Mouse (Mus musculus): ENCODE results near the gene Art5. TPM values are rescaled to one million over a fixed set of nuclear protein-coding genes. Genes with fewer than 3 reads are reported as not detected.

The Art5 gene
- 3.7 to 5.7 TPM (median 4.3 TPM) in 4 replicates for total RNA-seq (2023; ENCODE audit: inconsistent age)

DNA sequence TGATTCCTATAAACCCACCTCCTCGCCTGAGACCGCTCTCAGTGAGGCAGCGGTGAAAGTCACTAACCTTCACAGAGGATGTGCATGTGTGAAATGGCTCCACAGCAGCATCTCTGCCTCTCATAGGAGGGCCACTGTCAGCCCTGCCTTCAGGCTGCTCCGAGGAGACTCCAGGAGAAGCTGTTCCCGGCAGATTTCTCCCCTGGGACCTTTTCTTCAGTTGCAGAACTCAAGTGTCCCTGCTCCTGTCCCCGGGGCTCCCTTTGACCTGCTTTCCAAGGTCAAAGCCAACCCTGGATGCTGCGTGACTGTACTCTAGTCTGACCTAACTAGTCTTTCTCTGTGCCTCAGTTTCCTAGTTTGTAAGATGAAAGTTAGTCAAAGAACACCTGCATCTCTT, at the start of gene Art5:
Gene Art5 (minus strand): TSS at position 319 of the 400 bp plus-strand sequence.

DNA sequence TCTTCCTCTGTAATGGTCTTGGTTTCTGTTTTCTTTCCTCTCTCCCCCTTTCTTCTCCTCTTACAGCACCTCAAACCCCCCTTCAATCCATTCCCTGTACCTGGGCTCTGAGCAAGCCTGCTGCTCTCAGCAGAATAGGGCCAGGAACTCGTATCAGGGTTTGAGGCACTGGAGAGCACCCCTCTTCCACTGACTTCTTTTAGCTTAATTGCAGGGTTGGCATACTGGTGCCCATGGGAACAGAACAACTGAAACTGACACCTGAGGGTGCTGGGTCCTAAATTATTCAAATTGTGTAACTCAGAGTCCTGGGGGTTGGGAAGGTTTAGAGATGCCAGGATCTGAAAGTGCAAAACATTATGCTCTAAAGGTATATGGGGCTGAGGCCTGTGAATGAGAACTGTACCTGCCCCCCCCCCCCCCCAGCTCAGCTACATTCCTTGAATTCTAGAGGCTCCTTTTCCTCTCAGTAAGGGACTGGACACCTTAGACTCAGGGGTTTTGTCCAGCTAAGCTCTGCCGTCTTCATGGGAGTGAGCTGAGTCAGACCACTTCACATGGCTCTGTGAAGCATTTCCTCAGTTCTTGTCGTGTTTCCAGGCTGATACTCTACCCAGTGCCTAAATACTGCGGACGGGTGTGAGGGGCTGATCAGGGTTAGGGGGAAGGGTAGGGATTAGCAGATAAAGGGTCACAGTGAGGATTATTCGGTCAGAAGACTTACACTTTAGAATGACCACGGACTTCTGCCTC, 7.5 kb upstream of the Art5 start, which contains the start of gene Chrna10:
Gene Chrna10 (minus strand): TSS at position 250 of the 753 bp plus-strand sequence.

DNA sequence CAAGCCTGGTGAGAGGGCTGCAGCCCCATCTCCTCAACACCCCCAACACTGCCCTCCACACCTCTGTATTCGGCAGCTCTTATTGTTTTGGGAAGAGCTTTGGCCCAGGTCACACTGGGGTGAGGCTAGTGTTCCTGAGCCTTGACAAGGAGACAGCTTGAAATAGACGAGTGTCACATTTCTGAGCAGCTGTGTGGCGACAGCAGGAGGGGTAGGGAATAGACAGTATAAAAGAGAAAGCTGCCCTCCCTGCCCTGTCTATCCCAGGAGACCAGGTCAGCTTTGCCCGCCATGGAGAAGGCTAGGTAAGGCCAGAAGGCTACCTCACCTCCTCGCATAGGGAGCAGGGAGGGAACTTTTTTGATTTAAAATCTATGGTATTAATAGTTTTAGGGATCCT, 7.8 kb downstream of the Art5 start, which contains the start of gene Art1:
Gene Art1 (plus strand): TSS at position 257 of the 400 bp plus-strand sequence.

DNA sequence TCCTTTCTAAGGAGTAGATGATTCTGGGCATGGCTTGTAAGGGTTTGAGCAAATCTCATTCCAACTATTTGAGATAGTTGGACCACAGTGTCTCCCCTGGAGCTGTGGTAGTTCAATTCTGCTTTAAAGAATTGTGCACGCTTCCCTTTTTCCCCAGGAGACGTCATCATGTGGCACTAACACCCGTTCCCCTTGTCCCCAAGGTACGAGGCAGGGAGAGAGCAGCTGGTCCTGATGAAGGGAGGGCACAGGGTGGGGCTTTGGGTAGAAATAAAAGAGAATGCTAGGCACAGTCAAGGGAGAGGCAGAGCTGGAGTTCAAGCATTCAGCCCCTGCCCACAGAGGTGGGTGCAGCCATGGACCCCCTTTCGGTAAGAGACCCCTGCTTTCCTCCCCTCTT, 26.5 kb downstream of the Art5 start, which contains the start of gene Trpc2:
Gene Trpc2 (plus strand): TSS at position 301 of the 400 bp plus-strand sequence.

DNA sequence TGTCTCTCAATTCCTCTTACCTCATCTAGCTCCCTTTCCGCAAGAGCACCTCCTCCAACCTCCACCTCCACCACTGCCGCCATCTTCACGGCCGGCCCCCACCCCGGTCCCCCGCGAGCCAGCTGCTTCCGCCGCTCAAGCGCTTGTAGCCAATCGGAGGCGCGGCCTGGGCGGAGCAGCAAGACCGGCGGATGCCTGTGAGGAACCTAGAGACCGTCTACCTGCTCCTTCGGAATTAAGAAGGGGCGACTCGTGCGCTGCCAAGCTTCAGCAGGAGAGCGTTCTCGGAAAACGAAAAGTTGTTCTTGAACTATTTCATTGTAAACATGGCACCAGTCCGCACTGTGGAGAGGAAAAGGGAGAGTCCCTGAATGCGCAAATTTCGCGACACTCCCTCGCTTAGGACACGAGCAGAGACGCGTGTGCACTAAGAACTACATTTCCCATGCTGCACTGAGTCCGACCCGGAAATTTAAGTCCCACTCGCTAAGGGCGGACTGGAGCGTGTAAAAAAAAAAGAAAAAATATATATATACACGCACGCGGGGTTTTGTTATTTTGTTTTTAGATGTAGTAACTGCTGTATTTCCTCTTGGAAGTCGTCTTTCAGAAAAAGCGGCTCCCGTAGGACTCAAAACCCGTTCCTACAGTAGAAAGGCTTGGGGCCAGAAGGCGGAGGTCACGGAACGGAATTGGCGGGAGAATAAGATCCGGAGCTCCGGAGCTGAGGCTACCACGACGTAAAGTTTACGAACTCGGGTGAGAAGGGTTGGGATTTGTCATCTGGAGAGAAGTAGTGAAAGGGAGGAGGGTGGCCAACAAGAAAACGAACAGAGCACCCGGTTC, 44.0 kb downstream of the Art5 start, which contains the start of the genes Rnf121, Xndc1 and Xntrpc:
Gene Rnf121 (minus strand): TSS at position 424 of the 846 bp plus-strand sequence.
Gene Xndc1 (plus strand): TSS at position 466 of the 846 bp plus-strand sequence.
Gene Xntrpc (plus strand): TSS at position 668 of the 846 bp plus-strand sequence.

Other genes starting within 250 kb of the Art5 start
- gene Anapc15, start 245.8 kb downstream of the Art5 start, total RNA-seq (2023; ENCODE audit: inconsistent age), result 98.9 to 114 TPM (median 99.9 TPM) in 4 replicates
- gene Folr1, start 238.7 kb downstream of the Art5 start, total RNA-seq (2023; ENCODE audit: inconsistent age), result not detected in 4 replicates
- 71.2 to 83.9 TPM (median 79.4 TPM) in 4 replicates for gene Lamtor1, start 203.6 kb downstream of the Art5 start, total RNA-seq (2023; ENCODE audit: inconsistent age)
- gene Tomt, start 203.1 kb downstream of the Art5 start, total RNA-seq (2023; ENCODE audit: inconsistent age), result 0.18 to 0.19 TPM in 2 of 4 replicates, not detected in the others
- 0.58 to 1.6 TPM (median 1.3 TPM) in 3 of 4 replicates, not detected in the other for gene Lrrc51, start 175.6 kb downstream of the Art5 start, total RNA-seq (2023; ENCODE audit: inconsistent age)
- 264 to 277 TPM (median 271 TPM) in 4 replicates for gene Numa1, start 175.4 kb downstream of the Art5 start, total RNA-seq (2023; ENCODE audit: inconsistent age)
- gene Il18bp, start 90.8 kb downstream of the Art5 start, total RNA-seq (2023; ENCODE audit: inconsistent age), result 8.2 to 11.7 TPM (median 9.8 TPM) in 4 replicates
- 27.1 to 41.5 TPM (median 37.2 TPM) in 4 replicates for gene Rnf121, start 44.0 kb downstream of the Art5 start, total RNA-seq (2023; ENCODE audit: inconsistent age)
- 43.5 to 52.2 TPM (median 48.8 TPM) in 4 replicates for gene Xndc1, start 44.0 kb downstream of the Art5 start, total RNA-seq (2023; ENCODE audit: inconsistent age)
- 5.4 to 7.0 TPM (median 5.8 TPM) in 4 replicates for gene Xntrpc, start 43.8 kb downstream of the Art5 start, total RNA-seq (2023; ENCODE audit: inconsistent age)
- gene Trpc2, start 26.4 kb downstream of the Art5 start, total RNA-seq (2023; ENCODE audit: inconsistent age), result 2.7 to 4.2 TPM (median 3.4 TPM) in 4 replicates
- gene Art1, start 7.7 kb downstream of the Art5 start, total RNA-seq (2023; ENCODE audit: inconsistent age), result not detected in 4 replicates
- gene Chrna10, start 7.3 kb upstream of the Art5 start, total RNA-seq (2023; ENCODE audit: inconsistent age), result not detected in 4 replicates
- gene Nup98, start 100.7 kb upstream of the Art5 start, total RNA-seq (2023; ENCODE audit: inconsistent age), result 104 to 126 TPM (median 116 TPM) in 4 replicates
- gene Pgap2, start 100.7 kb upstream of the Art5 start, total RNA-seq (2023; ENCODE audit: inconsistent age), result 56.2 to 72.1 TPM (median 56.9 TPM) in 4 replicates
- 138 to 149 TPM (median 144 TPM) in 4 replicates for gene Rhog, start 146.6 kb upstream of the Art5 start, total RNA-seq (2023; ENCODE audit: inconsistent age)
- gene Stim1, start 158.3 kb upstream of the Art5 start, total RNA-seq (2023; ENCODE audit: inconsistent age), result 71.0 to 85.1 TPM (median 76.3 TPM) in 4 replicates